Mouse (Mus musculus) frontal cortex, adult (tissue): ENCODE results near the gene Lifr.
A peak's percentile ranks its signal among the peaks of the same experiment; 100 is the strongest.

Source experiments
- ATAC-seq: cut with Nextera tagmentation; 2 replicates; pipeline ENCODE4 v1.9.2; 2017; ENCODE audit warnings: mild to moderate bottlenecking, moderate library complexity, mixed read lengths; ENCODE audit not compliant: low TSS enrichment

Lifr gene

DNA sequence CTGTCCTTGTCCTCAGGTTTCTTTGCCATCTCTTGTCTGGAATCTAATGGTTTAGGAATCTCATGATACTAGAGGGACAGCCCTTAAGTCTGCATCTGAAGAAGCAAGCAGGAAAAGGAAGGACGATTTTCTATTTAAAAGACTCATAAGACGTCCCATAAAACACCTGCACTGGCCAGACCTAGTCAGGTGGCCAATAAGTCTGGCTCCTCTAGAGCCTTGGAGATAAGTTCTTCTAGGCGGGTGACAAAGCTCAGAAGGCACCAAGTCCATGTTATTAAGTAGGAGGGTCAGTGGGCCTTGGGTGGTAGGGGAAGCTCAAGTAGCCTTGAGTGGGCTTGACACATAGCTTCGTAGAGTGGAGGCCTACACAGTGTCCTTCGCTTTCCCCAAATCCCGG is 67.2 kb downstream of the Lifr start:
- no peak for ATAC-seq

DNA sequence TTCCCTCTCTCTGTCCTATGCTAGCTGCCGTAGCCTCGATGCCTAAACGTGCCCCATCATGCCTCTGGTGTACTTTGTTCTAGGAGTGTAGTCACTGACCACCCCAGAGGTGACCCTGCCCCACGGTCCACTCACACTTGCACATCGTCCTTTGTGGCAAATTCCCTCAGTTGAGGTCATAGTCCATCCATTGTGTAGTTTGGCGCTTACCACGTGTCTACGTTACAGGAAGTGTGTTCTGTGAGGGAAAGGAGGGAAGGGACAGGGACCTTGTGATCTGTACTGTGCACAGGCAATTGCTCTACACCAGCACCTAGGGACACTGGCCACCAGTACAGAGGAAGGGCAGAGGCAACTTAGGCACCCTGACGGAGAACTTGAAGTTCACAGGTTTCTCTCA is 69.5 kb downstream of the Lifr start:
- ATAC-seq: no peak

DNA sequence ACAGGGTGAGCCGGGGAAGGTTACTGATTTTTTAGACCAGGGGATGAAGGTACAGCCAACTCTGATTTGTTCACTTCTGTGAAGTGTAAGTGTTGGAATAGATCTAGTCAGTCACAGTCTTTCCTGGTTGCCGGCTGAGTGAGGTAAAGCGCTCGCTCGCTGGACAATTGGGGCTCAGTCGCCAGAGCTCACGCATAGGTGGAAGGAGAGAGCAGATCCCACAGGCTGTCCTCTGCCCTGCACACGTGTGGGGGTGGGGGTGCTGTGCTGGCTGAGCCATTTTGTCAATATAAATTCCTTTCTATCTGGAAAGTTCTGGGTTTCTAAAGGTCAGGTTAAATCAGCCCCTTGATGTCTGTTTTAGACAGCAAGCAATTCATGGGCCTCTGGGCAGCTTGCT is 69.9 kb downstream of the Lifr start:
- ATAC-seq: no peak

DNA sequence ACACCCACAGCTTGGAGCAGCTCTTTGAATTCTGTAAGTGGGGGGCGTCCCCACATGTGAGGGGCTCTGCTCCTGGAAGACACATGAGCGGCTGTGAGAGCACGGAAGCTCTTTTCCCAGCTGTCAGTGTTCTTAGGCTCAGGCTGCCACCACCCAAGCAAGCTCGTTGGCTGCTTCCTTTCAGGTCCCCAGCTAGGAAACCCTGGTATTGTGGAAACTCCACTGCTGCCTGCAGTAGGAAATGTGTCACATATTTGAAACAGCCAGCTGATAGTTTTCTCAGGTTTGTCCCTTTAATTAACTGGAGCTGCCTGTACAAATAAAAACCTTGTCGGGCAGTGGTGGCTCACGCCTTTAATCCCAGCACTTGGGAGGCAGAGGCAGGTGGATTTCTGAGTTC is 73.4 kb downstream of the Lifr start:
- ATAC-seq: no peak

DNA sequence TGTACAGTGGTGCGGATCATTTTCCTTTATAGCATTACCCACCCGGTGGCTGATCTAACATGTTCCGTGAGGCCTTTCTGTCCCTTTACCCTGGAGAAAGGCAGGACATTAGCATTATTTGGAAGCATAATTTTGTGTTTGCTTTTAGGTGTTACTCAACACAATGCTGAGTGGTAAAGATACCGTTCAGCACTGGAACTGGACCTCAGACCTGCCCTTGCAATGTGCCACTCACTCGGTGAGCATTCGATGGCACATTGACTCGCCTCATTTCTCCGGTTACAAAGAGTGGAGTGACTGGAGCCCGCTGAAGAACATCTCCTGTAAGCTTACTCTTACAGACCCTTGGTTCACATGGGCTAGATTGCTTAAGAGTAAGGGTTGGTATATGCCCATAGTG is 76.3 kb downstream of the Lifr start:
- ATAC-seq: no peak

DNA sequence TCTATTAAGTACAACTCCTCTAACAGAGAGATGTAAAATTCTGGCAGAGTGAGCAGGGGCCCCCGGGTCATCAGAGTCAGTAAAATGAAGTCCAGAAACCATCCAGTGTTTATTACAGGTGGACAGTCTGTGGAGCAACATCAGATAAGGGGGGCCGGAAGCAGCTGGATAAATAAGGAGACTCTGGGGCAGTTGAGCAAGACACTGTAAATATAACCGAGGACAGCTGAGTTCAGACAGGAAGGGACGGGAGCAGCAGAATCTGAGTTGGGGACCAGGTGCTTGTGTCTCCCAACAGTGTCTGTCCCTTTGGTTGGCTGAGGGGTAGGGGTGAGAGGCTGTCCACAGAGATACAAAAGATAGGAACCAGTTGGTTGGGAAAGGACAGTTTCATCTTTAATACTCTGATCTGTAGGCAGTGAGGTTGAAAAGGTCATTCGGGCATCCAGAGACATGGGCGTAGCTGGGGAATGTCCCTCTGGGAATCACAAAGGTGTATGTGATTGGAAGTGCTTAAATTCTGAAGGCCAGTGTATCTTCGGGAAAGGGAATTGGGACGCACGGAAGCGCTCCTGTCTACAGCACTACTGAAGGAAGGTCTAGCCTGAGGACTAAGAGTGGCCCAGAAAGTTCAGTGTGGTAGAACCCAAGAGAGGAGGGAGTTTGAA is 77.0 kb downstream of the Lifr start:
- no peak for ATAC-seq

DNA sequence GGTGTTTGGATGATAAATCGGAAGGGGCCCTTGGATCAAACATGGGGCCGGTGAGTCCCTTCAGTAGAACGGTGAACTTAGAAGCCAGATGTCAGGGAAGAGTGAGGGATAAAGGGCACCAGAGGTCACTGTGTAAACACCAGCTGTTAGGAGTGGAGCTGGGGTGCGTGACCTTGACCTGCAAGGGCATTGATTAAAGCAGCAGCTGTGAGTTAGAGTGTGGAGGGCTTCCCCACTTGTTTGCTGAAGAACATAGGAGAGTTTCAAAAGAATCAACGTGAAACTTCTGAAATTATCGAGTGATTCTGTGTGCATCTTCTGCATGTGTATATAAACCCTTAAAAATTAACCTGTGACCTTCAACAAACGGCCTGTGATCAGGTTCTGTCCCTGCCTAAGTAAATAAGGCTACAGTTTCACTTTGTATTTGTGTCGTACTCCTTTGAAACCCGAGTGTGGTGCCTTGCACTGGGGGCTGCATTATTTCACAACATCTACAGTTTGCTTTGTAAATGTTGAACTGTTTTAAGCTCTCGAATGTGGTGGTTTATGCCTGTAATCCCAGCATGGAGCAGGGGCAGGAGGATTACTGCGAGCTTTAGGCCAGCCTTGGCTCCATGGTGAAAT is 77.6 kb downstream of the Lifr start:
- ATAC-seq: no peak

DNA sequence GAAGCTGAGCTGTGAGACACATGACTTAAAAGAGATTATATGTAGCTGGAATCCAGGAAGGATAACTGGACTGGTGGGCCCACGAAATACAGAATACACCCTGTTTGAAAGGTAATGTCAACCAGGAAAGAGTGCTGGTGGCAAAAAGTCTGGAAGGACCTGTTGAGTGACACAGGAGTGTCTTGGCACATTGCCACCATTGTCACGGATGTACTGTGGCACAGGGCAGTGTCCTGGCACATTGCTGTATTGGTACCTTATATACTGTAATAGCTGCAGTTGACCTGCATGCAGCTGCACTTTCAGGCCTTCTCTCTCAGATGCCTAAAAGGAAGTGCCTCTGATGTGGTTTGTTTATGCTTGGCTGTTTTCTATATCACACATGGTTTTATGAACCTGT is 82.5 kb downstream of the Lifr start:
- ATAC-seq: no peak

DNA sequence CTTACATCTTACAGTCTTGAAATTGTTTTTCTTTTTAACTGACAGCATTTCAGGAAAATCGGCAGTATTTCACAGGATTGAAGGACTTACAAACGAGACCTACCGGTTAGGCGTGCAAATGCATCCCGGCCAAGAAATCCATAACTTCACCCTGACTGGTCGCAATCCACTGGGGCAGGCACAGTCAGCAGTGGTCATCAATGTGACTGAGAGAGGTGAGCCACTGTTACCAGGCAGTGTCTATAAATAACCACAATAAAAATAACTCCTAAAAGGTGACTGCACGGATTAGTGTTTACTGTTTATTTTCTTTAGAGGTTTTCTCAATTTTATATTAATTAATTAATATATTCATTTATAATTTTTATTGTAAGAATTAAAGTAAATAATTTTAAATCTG is 82.9 kb downstream of the Lifr start:
- no peak for ATAC-seq

DNA sequence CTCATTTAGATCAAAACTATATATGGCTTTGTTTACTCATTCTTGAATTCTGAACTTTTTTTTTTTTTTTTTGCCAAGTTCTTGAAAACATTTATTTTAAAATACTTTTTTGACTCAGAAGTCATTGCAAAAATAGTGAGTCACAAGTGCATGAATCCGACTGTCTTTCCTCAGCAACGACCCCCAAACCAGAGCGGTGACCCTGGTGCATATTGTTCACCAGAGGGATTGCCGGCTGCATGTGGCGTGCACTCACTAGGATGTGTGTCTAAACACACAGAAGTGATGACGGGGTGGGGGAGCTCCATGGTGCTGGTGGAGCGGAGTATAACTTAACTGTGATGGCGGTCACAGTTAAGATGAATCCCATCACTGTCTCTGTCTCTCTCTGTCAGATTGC is 83.4 kb downstream of the Lifr start:
- no peak for ATAC-seq

DNA sequence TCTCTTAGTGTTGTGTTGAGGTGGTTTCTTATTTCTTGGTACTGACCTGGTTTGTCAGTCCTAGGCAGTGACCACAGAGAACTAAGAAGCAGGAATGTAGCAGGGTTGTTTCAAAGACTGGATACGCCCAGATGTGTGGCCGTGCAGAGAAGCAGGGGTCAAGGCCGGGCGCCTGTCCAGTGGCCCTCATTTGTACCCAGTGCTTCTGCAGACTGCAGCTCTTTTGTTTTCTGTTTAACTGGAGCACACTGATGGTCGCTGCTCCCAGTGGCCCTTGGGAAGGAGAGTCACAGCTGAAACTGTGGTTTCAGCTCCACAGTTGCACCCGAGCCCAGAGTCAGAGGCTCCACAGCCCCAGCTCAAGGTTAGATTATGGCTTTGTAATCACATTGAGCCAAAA is 90.2 kb downstream of the Lifr start:
- ATAC-seq: peak; percentile 44

DNA sequence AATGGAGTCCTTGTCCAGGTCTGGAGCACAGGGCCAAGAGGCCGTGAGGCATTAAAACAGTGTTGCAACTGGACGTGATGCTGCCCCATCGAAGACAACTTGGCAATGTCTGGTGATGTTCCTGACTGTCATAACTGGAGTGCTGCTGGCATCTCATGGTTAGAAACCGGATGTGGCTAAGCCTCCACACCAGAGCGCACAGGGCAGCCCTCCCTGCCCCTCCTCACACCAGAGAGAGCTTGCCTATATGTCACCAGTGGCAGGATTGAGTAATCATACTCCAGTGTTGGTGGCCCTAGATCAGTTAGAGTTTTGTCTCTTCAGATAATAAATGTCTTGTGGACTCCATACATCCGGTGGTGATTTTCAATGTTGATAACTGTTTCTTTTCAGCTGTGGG is 97.3 kb downstream of the Lifr start:
- ATAC-seq: no peak

DNA sequence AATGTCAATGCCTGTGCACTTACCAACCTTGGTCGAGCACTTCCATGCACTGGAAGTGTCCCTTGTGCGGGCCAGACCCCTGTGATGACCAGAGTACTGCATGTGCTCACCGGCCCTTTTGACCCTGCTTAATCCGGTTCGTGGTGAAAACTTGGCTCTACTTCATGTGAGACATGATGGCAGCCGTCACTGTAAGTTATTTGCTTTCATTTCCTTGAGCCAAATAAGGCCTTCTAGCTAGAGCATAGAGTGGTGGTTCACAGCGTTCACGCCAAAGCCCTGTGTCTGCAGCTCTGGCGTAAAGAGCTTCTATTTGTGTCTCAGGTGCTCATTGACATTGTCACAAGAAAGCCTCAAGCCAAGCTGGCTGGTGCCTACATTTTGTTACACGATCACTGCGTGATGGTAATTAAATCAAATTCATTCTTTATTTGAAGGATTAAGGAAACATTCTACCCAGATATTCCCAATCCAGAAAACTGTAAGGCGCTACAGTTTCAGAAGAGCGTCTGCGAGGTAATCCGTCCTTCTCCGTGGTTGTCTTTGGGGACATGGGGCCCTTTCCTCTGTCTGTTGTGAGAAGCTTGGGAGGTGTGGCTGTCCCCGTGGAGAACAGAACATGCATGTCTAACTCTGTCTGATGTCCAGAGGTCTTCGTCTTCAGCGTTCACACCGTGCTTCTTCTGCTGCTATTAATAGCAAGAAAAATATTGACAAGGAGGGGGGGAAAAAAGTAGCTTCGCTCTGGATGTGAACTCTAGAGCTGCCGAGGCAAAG is 99.5 kb downstream of the Lifr start:
- ATAC-seq: no peak

DNA sequence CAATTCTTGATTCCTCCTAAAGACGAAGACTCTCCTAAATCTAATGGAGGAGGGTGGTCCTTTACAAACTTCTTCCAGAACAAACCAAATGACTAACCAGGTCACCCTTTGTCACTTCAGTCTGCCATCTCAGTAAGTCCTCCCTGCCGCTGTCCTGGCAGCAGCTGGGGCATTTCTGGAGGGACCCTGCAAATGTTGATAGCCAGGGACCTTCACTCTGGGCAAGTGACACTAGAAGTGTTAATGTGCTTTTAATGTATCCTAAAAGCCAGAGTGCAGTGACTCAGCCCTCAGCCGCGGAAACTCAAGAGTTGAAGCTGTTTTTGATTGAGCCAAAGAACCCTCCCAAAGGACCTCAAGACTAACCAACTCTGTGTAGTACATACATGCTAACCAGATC is 100.7 kb downstream of the Lifr start:
- ATAC-seq: no peak

DNA sequence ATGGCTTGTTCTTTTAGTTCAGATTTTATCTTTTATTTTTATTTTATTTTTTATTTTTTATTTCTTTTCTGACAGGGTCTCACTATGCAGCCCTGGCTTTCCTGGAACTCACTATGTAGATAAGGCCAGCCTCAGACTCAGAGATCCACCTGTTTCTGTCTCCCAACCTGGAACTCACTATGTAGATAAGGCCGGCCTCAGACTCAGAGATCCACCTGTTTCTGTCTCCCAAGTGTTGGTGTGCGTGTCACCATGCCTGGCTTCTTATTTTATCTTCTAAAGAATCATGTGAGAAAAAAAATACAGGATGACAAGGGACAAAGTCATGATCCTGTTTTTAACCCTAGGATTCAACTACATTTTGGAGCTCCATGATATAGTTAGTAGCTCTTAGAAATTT is 102.2 kb downstream of the Lifr start:
- ATAC-seq: no peak

DNA sequence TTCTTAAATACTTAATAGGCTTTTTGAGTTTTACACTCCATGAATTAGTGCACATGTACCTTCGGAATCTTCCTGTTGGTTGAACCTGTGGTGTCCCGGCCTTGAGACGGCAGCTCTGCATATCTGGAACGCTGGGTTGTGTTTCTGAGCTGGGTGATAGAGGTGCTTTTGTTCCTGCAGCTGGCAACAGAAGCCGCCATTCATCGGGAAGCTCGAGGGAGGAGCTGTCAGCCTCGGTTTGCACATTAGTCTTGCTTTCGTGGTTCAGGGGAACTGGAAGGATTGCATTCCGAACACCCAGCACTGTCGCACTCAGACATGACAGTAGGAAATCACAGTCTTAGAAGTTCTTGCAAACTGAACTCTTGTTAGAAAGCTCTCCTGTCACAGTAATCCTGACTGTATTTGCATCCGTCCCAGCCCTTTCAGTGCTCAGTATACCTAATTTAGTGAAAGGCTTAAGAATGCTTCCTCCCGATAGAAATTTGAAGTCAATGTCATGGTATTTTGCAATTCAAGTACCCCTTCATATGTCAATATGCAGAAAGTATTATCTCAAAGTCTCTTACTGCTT is 103.8 kb downstream of the Lifr start:
- ATAC-seq: peak; percentile 78

DNA sequence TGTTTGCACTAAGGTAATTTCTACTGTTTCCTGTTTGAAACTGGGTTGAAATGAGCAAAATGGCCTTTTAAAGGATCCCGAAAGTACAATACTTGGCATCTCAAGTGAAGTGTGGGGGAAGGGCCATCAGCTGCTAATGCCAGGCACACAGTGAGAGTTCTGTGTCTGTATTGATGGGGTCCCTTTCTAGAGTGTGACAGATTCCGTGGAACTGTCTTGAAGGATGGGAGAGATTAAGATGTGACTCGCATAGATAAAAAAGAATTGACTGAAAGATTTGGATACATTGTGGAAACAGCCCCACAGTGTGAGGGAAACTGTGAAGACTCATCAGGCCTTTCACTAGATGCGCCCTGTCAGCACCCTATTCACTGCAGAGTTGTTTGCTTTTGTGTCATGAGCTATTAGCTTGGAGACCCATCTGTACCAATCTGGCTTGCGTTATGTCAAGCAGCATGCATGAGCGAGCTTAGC is 104.4 kb downstream of the Lifr start:
- peak; percentile 27; the same call in 1 of the 2 replicates for ATAC-seq

DNA sequence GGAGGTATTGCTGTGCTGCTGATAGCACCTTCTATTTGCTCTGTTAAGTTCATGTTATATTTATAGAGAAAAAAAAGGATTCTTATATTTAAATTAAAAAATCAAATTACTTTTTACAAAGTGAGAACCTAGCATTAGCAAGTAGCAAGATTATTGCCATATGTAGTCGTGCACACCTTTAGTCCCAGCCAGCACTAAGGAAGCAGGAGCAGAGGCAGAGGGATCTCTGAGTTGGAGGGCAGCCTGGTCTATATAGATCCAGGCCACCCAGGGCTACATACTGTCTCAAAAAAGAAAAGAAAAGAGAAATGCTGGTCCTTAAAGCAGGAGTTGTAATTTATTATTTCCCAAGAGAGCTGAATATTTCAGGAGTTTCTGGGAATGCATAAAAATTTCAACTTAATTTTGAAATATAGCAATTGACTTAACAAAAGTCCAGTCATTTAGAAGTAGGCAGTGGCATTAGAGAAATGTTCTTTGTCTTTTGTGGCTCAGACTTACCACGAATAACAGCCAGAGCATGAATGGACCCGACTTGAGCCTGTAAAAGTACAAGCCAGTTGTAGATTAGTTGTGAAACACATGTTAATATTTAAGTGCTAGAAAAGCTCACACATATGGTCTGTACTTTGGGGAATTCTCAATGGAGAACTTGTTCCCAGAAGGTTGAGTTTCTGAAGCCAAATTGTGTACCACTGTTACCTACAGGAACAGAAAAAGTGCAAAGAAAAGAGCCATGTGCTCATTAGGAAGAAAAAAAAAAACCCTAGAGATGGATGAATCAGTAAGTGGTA is 107.4 kb downstream of the Lifr start:
- ATAC-seq: no peak

DNA sequence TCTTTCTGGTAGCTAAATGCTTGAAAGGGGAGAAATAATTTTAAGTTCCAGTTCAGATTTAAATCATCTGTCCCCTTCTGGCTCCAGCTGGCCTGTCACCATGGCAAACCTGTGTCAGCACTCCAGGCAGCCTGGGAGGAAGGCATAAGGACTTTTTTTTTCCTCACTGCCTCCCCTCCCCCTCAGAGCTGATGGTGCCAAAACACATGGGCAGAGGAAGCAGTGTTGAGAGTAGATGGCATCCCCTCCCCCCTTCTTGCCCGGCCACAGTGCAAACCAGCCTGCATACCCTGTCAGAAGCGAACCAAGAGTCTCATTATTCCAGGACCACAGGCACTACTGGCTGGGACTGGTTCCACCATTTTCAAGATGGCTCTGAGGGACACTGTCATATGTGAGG is 108.4 kb downstream of the Lifr start:
- ATAC-seq: 0 out of 2 replicates have a peak, but pooled peaks have one; percentile 22

DNA sequence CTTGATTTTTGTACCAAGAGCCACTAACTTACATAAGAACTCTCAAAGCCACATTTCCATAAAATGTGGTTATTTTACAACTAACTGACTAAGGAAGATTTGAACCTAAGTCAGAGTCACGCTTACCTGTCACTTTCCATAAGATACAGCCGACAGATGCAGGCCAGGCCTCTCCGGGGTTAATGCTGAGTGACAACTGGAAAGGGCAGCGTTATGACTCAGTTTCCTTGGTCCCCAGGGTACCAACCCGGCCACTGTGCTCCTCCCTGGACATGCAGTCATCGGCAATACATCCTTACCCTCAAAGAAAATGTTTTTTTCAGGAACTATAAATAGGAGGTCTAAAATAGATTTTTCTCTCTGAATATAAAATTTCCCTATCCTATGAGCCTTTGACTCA is 109.9 kb downstream of the Lifr start:
- no peak for ATAC-seq

DNA sequence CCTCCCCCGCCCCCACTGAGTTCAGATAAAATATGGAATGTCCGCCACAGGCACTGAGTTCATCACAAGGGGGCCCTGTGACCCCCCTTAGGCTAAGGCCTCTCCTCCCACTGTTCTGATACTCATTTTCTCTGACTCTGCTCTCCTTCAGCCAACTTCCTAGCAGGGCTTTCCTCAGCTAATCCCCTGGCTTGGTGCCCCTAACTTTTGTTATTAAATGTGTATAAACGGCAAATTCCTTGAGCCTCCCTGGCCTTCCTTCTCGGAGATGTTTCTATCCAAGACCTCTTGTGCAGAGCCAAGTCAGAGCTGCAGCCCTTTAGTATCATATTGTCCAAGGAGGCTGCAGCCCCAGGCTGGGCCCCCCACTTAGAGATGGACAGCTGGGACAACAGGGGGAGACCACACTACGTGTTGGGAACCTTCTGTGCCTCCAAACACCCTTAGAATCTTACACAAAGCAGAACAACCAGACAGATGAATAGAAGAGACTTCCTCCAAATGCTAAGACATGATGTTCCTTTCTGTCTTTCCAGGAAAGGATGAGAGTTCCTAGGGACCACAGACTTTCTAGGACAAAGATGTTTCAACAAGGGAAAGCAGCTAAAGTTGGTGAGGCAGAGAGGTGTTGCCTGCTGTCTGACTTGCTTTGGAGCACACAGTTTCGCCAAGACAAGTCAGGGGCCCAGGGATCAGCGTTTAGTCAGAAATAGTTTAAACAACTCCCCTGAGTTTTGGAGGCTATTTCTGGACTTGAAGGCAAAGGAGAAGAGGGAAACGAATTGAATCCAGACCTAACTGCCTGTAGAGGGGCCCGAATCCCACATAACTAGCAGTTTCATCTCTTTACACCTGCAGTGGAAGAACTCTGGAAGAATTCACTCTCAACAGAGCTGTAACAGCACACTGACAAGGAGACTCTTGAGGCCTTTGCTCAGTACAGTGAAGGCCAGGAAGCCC is 111.3 kb downstream of the Lifr start:
- no peak for ATAC-seq
